Mouse (Mus musculus) kidney, adult 2 months (tissue): ENCODE measurements around the gene Ttc7.

Experiments
- CTCF ChIP-seq: fragments of 200-500 bp; conservative IDR thresholded peaks from 2 replicates; pipeline ENCODE4 v1.5.1; 2011; ENCODE audit warnings: low read depth, mild to moderate bottlenecking, control low read depth, low read length, moderate library complexity, mixed read lengths; ENCODE audit not compliant: insufficient read depth, insufficient read length
- POLR2A ChIP-seq: fragments of 200-500 bp; IDR thresholded peaks from one replicate; pipeline ENCODE4 v1.6.1; 2011; ENCODE audit warnings: low read depth, low read length, control low read depth

GRCm38 (mm10) chr17:87291782-87292181 lies 9.1 kb downstream of the Ttc7 start:
- TF ChIP-seq POLR2A (no peak), CTCF (no peak)
